Mouse (Mus musculus) erythroid progenitor cell, adult 5-6 weeks (primary cell): Measurements from ENCODE around the gene Macrod2. TPM values are rescaled to one million over a fixed set of nuclear protein-coding genes. Genes with fewer than 3 reads are reported as not detected.

Experiments
- ATAC-seq: replicated peaks from 2 replicates; pipeline ENCODE4 v1.8.0; 2016; ENCODE audit warnings: moderate number of reproducible peaks, mild to moderate bottlenecking, moderate TSS enrichment, inconsistent platforms; ENCODE audit not compliant: poor library complexity, low FRiP score, severe bottlenecking
- total RNA-seq, 2 experiments: library from RNA; stranded (forward) in 1 of 2; stranded (reverse) in 1 of 2; fragments of 150-400 nt in 1 of 2; fragments of 186-747, 209-891 nt in 1 of 2; gene quantifications; 2 replicates each; pipeline versions ENCODE4 v1.2.3 to v1.2.4; 2015 to 2017; ENCODE audit warnings: low replicate concordance in 2 of 2

Macrod2 gene
- total RNA-seq, 2 experiments from 2014 or later: 0.45 to 2.1 TPM

- no peak for ATAC-seq
Observed at GRCm38 (mm10) chr2:142217371-142217770, 1822.3 kb downstream of the Macrod2 start.

- no peak for ATAC-seq
Observed at GRCm38 (mm10) chr2:142222137-142222921, 1827.2 kb downstream of the Macrod2 start.

- no peak for ATAC-seq
Observed at GRCm38 (mm10) chr2:142222926-142223325, 1827.8 kb downstream of the Macrod2 start.

- ATAC-seq: no peak
Observed at GRCm38 (mm10) chr2:142230985-142231549, 1836.0 kb downstream of the Macrod2 start.

- no peak for ATAC-seq
Observed at GRCm38 (mm10) chr2:142232828-142233227, 1837.7 kb downstream of the Macrod2 start.

GRCm38 (mm10) chr2:142243483-142243882 lies 1848.4 kb downstream of the Macrod2 start:
- no peak for ATAC-seq

- no peak for ATAC-seq
Observed at GRCm38 (mm10) chr2:142250383-142250782, 1855.3 kb downstream of the Macrod2 start.

- ATAC-seq: no peak
Observed at GRCm38 (mm10) chr2:142251518-142251917, 1856.4 kb downstream of the Macrod2 start.

GRCm38 (mm10) chr2:142253913-142254312 lies 1858.8 kb downstream of the Macrod2 start:
- no peak for ATAC-seq

GRCm38 (mm10) chr2:142254566-142254965 lies 1859.5 kb downstream of the Macrod2 start:
- ATAC-seq: no peak

- ATAC-seq: no peak
Observed at GRCm38 (mm10) chr2:142257501-142257900, 1862.4 kb downstream of the Macrod2 start.

GRCm38 (mm10) chr2:142261046-142261445 lies 1865.9 kb downstream of the Macrod2 start:
- ATAC-seq: no peak

- no peak for ATAC-seq
Observed at GRCm38 (mm10) chr2:142264697-142265096, 1869.6 kb downstream of the Macrod2 start.

- ATAC-seq: no peak
Observed at GRCm38 (mm10) chr2:142267836-142268235, 1872.7 kb downstream of the Macrod2 start.

GRCm38 (mm10) chr2:142286761-142287160 lies 1891.7 kb downstream of the Macrod2 start:
- ATAC-seq: no peak

- no peak for ATAC-seq
Observed at GRCm38 (mm10) chr2:142294831-142295230, 1899.7 kb downstream of the Macrod2 start.

GRCm38 (mm10) chr2:142303098-142303911 lies 1908.2 kb downstream of the Macrod2 start:
- no peak for ATAC-seq

- no peak for ATAC-seq
Observed at GRCm38 (mm10) chr2:142303912-142304182, 1908.7 kb downstream of the Macrod2 start.

- no peak for ATAC-seq
Observed at GRCm38 (mm10) chr2:142323158-142323557, 1928.0 kb downstream of the Macrod2 start.

GRCm38 (mm10) chr2:142326737-142327136 lies 1931.6 kb downstream of the Macrod2 start:
- no peak for ATAC-seq

- no peak for ATAC-seq
Observed at GRCm38 (mm10) chr2:142329761-142330160, 1934.7 kb downstream of the Macrod2 start.
